Mouse (Mus musculus): ENCODE measurements around the gene Naaladl2. TPM values are rescaled to one million over a fixed set of nuclear protein-coding genes. Genes with fewer than 3 reads are reported as not detected.

Naaladl2 gene
- polyA plus RNA-seq, 1 experiment from 2014 or later: 0.50 TPM

DNA sequence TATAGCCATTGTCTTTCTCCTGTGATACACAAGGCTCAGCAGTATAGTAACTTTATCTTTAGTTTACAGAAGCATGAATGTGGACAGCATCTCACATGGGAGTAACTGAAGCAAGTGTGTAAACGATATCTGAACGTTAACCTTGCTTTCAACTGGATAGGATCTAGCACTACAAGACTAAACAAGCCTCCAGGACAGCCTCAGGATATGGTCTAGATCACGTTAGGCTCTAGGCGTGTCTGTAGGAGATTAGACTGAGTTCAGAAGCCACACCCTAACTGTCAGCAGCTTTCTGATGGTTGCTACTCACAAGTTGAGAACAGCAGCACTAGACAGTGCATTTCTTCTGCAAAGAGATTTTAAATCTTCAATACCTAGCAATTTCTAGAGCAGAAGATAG is 1216.0 kb downstream of the Naaladl2 start:
- H3K4me1 ChIP-seq (replicated peaks): no peaks in the 10 kb centered on the region
- no peak overlapping the region for H3K4me3 ChIP-seq
- H3K27me3 ChIP-seq (ENCODE audit: insufficient read depth, poor library complexity, severe bottlenecking): no peaks in the 10 kb centered on the region
- WGBS: 89% methylated on average over 4 of the region's 4 CpGs
- no peaks in the 10 kb centered on the region for H3K36me3 ChIP-seq
- no peaks in the 10 kb centered on the region for H3K9me3 ChIP-seq
- DNase-seq (ENCODE audit: low spot score): no peak
- no peak overlapping the region for H3K27ac ChIP-seq

DNA sequence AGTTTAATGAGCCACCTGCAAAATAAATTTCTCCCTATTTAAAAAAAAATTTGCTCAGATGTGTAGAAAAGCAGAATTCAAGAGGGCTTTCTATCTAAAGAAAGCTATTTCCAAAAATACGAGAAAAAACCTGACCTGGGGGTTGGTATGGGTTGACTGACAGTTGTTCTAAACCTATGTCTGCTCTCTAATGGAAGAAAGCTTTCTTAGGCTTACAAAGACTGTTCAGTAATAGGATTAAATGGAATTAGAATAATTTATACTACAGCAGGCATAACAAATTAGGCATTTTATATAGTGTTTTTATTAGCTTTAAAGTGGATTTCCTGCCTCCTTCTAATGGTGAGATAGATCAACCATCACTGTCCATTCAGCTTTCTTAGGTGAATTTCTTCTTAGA is 1236.4 kb downstream of the Naaladl2 start:
- no peak for DNase-seq (ENCODE audit: low spot score)
- H3K27me3 ChIP-seq (ENCODE audit: insufficient read depth, poor library complexity, severe bottlenecking): no peaks in the 10 kb centered on the region
- WGBS: 81% methylated on average over 1 of the region's 1 CpGs
- H3K4me1 ChIP-seq (replicated peaks): no peaks in the 10 kb centered on the region
- no peaks in the 10 kb centered on the region for H3K36me3 ChIP-seq
- peaks cover 6% of the 10 kb centered on the region; the same call in 1 of the 2 replicates for H3K9me3 ChIP-seq
- no peak overlapping the region for H3K4me3 ChIP-seq
- H3K27ac ChIP-seq: no peak overlapping the region

DNA sequence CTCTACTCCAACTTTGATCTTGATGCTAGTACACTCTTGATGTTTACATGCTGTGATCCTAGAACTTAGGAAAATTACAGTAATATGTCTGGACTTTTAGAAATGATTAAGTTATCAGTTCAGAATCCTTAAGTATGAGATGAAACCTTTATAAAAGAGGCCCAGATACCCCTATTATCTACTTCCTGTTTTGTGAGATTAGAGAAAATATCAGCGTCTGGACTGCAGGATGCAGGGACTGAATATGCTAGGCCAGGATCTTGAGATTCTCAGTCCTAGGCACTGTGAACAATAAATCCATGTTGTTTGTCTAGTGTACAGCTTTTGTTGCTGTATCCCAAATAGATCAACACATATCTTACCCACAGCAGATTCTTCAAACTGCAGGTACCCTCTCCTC is 1278.4 kb downstream of the Naaladl2 start:
- no peaks in the 10 kb centered on the region for H3K4me1 ChIP-seq (replicated peaks)
- H3K36me3 ChIP-seq: no peaks in the 10 kb centered on the region
- H3K27me3 ChIP-seq (ENCODE audit: insufficient read depth, poor library complexity, severe bottlenecking): no peaks in the 10 kb centered on the region
- DNase-seq (ENCODE audit: low spot score): no peak
- no peak overlapping the region for H3K4me3 ChIP-seq
- no peaks in the 10 kb centered on the region for H3K9me3 ChIP-seq
- H3K27ac ChIP-seq: no peak overlapping the region
- WGBS: 84% methylated on average over 1 of the region's 1 CpGs

DNA sequence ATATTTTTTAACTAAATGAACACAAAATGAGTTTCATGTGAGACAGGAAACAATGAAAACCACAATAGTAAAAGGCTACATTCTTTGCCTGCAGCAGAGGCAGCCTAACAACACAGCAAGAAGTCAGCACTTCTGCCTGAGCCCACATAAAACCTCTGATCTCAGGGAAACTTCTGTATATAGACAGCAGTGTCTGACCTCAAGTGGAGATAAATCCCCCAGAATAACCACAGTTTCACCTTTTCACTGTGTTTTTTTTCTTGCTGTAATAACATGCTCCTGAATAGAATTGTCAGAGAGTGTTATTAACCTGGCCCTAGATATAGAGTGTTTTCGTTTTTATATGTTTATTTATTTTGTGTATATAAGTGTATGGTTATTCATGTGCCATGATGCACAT is 1286.8 kb downstream of the Naaladl2 start:
- Histone ChIP-seq H3K36me3 (no peaks in the 10 kb centered on the region), H3K9me3 (no peaks in the 10 kb centered on the region), H3K4me3 (no peak overlapping the region), H3K27me3 (ENCODE audit: insufficient read depth, poor library complexity, severe bottlenecking) (no peaks in the 10 kb centered on the region), H3K4me1 (replicated peaks) (no peaks in the 10 kb centered on the region), H3K27ac (no peak overlapping the region)
- DNase-seq (ENCODE audit: low spot score): no peak
- WGBS: 72% methylated on average over 1 of the region's 1 CpGs

DNA sequence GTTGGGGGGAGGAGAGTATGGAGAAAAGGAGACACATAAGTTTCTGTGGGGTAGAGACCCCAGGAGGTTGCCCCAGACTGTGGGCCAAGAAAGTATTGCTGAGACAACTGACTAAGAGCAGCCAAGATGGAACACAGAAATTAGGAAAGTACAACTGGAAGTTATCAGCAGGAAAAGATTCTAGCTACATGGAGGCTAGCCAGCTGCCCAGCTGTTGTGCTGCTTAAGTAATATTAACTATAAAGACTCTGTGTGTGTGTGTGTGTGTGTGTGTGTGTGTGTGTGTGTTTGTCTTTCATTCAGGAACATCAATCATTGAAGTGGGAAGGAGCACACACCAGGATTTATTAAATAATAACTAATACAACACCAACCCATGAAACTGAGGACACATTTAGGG is 1326.5 kb downstream of the Naaladl2 start:
- no peaks in the 10 kb centered on the region for H3K4me1 ChIP-seq (replicated peaks)
- DNase-seq (ENCODE audit: low spot score): no peak
- H3K9me3 ChIP-seq: no peaks in the 10 kb centered on the region
- no peak overlapping the region for H3K4me3 ChIP-seq
- no peaks in the 10 kb centered on the region for H3K27me3 ChIP-seq (ENCODE audit: insufficient read depth, poor library complexity, severe bottlenecking)
- no peaks in the 10 kb centered on the region for H3K36me3 ChIP-seq
- no peak overlapping the region for H3K27ac ChIP-seq

DNA sequence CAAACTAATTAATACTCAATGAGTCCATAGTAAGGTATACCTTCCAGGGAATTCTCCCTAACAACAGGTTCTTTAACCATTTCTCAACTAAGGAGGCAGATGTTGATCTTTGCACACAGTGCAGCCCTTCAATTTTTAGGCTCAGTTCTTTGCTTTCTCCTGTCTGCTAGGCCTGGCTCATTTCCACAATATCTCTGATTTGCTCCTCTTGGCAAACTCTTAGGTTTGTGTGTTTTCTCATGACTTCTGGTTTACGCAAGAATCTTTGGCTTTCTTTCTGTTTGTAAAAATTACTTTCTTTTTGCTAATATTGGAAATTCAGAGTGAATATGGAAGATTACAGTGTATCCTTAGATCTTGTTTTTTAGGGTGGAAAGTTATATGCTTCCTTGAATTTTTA is 1385.3 kb downstream of the Naaladl2 start:
- Histone ChIP-seq H3K27ac (no peak overlapping the region), H3K9me3 (no peaks in the 10 kb centered on the region), H3K36me3 (no peaks in the 10 kb centered on the region), H3K27me3 (ENCODE audit: insufficient read depth, poor library complexity, severe bottlenecking) (no peaks in the 10 kb centered on the region), H3K4me3 (no peak overlapping the region), H3K4me1 (replicated peaks) (no peaks in the 10 kb centered on the region)
- 97% methylated on average over 1 of the region's 1 CpGs for WGBS
- DNase-seq (ENCODE audit: low spot score): no peak
